Mouse (Mus musculus) thymus, adult 2 months (tissue): ENCODE measurements around the gene BC049715. TPM values are rescaled to one million over a fixed set of nuclear protein-coding genes. Genes with fewer than 3 reads are reported as not detected.

Experiments
- DNase-seq: peaks from one replicate; pipeline ENCODE4 v3.0.0; 2021
- H3K27ac ChIP-seq: fragments of 200-500 bp; 2 replicates; pipeline ENCODE4 v1.5.1; 2012; ENCODE audit warnings: low read length, control low read depth; ENCODE audit not compliant: control insufficient read depth, insufficient read depth
- H3K27me3 ChIP-seq: fragments of 200-500 bp; 2 replicates; pipeline ENCODE4 v1.6.1; 2012; ENCODE audit warnings: mild to moderate bottlenecking, low read length, moderate library complexity, mixed read lengths; ENCODE audit not compliant: control insufficient read depth, insufficient read depth
- H3K36me3 ChIP-seq: fragments of 200-500 bp; 2 replicates; pipeline ENCODE4 v1.6.1; 2012; ENCODE audit warnings: mild to moderate bottlenecking, low read length, moderate library complexity; ENCODE audit not compliant: control insufficient read depth, insufficient read depth
- H3K4me1 ChIP-seq: fragments of 200-500 bp; replicated peaks from 2 replicates; pipeline ENCODE4 v1.6.1; 2012; ENCODE audit warnings: low read length; ENCODE audit not compliant: control insufficient read depth, insufficient read depth
- H3K4me3 ChIP-seq: fragments of 200-500 bp; 2 replicates; pipeline ENCODE4 v1.5.1; 2012; ENCODE audit warnings: mild to moderate bottlenecking, low read length, control low read depth, moderate library complexity; ENCODE audit not compliant: control insufficient read depth, insufficient read depth
- CTCF ChIP-seq: fragments of 200-500 bp; IDR thresholded peaks from 2 replicates; pipeline ENCODE4 v1.5.1; 2012; ENCODE audit warnings: mild to moderate bottlenecking, control low read depth, low read length, moderate library complexity, borderline replicate concordance; ENCODE audit not compliant: control insufficient read depth, poor library complexity, insufficient read depth; ENCODE audit errors: extremely low read depth
- POLR2A ChIP-seq: fragments of 200-500 bp; IDR thresholded peaks from 2 replicates; pipeline ENCODE4 v1.6.1; 2012; ENCODE audit warnings: mild to moderate bottlenecking, low read length, control low read depth, moderate library complexity; ENCODE audit not compliant: control insufficient read depth, poor library complexity, insufficient read depth; ENCODE audit errors: extremely low read depth
- WGBS: fragments of 180-500 bp; shearing (Covaris S2); methylation state at CpG from one replicate; pipeline ENCODE4 v1.1.7; 2018; 5-methylcytosine and 5-hydroxymethylcytosine counted together
- polyA plus RNA-seq: library from polyadenylated mRNA; depleted of rRNA; stranded (reverse); fragments of >200 nt; gene quantifications from 2 replicates; pipeline ENCODE4 v1.2.3, GENCODE M21; 2012

Gene BC049715
- polyA plus RNA-seq, 1 experiment: 0.86 TPM

- DNase-seq: peak; percentile 64
- Histone ChIP-seq H3K27me3 (no peaks in the 10 kb centered on the region), H3K4me3 (peak overlapping the region; percentile 44), H3K36me3 (no peaks in the 10 kb centered on the region), H3K27ac (peak overlapping the region; percentile 100), H3K4me1 (peaks cover 46% of the 10 kb centered on the region)
- TF ChIP-seq CTCF: no peak
- no peak for TF ChIP-seq POLR2A
- 3% methylated on average over 14 of the region's 14 CpGs for WGBS
Observed at GRCm38 (mm10) chr6:136856071-136856636, 28.7 kb downstream of the BC049715 start.

- TF ChIP-seq POLR2A: 0 out of 2 replicates have a peak, but pooled peaks have one; percentile 50
- no peak for TF ChIP-seq CTCF
- no peaks in the 10 kb centered on the region for H3K36me3 ChIP-seq
- H3K4me3 ChIP-seq: peak within 1 kb of the TSS; percentile 61
- WGBS: under 1% methylated on average over 18 of the region's 18 CpGs
- no peaks in the 10 kb centered on the region for H3K27me3 ChIP-seq
- H3K27ac ChIP-seq: peak within 1 kb of the TSS; percentile 91
- peaks cover 39% of the 10 kb centered on the region for H3K4me1 ChIP-seq
- DNase-seq: peak; percentile 64
Observed at GRCm38 (mm10) chr6:136857186-136857872, 29.9 kb downstream of the BC049715 start, which contains the start of gene Art4. Art4 (minus strand) TSS chr6:136857733.

GRCm38 (mm10) chr6:136857873-136858260 lies 30.4 kb downstream of the BC049715 start:
- WGBS: 10% methylated on average over 11 of the region's 11 CpGs
- H3K4me1 ChIP-seq: peaks cover 34% of the 10 kb centered on the region
- H3K36me3 ChIP-seq: no peaks in the 10 kb centered on the region
- peak overlapping the region; percentile 61; the same call in 1 of the 2 replicates for H3K4me3 ChIP-seq
- H3K27ac ChIP-seq: peak overlapping the region; percentile 91
- H3K27me3 ChIP-seq: no peaks in the 10 kb centered on the region
- no peak for DNase-seq
- TF ChIP-seq POLR2A (no peak), CTCF (no peak)

- H3K4me3 ChIP-seq: no peak overlapping the region
- 84% methylated on average over 8 of the region's 8 CpGs for WGBS
Observed at GRCm38 (mm10) chr6:136858420-136858819, 31.0 kb downstream of the BC049715 start.

GRCm38 (mm10) chr6:136861020-136861419 lies 33.6 kb downstream of the BC049715 start:
- peaks cover 15% of the 10 kb centered on the region for H3K4me1 ChIP-seq
- no peaks in the 10 kb centered on the region for H3K36me3 ChIP-seq
- WGBS: 45% methylated on average over 9 of the region's 9 CpGs
- H3K27ac ChIP-seq: no peak overlapping the region
- H3K27me3 ChIP-seq: no peaks in the 10 kb centered on the region
- TF ChIP-seq CTCF (no peak), POLR2A (no peak)
- H3K4me3 ChIP-seq: no peak overlapping the region
- DNase-seq: peak; percentile 29

More at GRCm38 (mm10) chr6:136858420-136858819, 31.0 kb downstream of the BC049715 start:
- no peaks in the 10 kb centered on the region for H3K27me3 ChIP-seq
- no peak for DNase-seq
- TF ChIP-seq CTCF: no peak
- no peak for TF ChIP-seq POLR2A
- H3K27ac ChIP-seq: no peak overlapping the region
- H3K4me1 ChIP-seq: peaks cover 33% of the 10 kb centered on the region
- H3K36me3 ChIP-seq: no peaks in the 10 kb centered on the region

GRCm38 (mm10) chr6:136865360-136865759 lies 37.9 kb downstream of the BC049715 start:
- DNase-seq: no peak
- Histone ChIP-seq H3K4me3 (no peak overlapping the region), H3K27ac (no peak overlapping the region), H3K36me3 (no peaks in the 10 kb centered on the region), H3K27me3 (no peaks in the 10 kb centered on the region), H3K4me1 (no peaks in the 10 kb centered on the region)
- TF ChIP-seq POLR2A (no peak), CTCF (no peak)
- 91% methylated on average over 5 of the region's 5 CpGs for WGBS

GRCm38 (mm10) chr6:136866150-136866549 lies 38.7 kb downstream of the BC049715 start:
- Histone ChIP-seq H3K36me3 (no peaks in the 10 kb centered on the region), H3K27me3 (no peaks in the 10 kb centered on the region), H3K27ac (no peak overlapping the region), H3K4me3 (no peak overlapping the region), H3K4me1 (no peaks in the 10 kb centered on the region)
- 96% methylated on average over 4 of the region's 4 CpGs for WGBS
- DNase-seq: no peak
- TF ChIP-seq POLR2A (no peak), CTCF (no peak)
